Mouse (Mus musculus) embryo, embryonic 11.5 days (tissue): ENCODE data around the gene Sptlc3.

ENCODE experiments used
- DNase-seq: peaks from one replicate; pipeline ENCODE4 v3.0.0-alpha.2; 2012; ENCODE audit warnings: low read depth, low spot score

Gene Sptlc3

DNA sequence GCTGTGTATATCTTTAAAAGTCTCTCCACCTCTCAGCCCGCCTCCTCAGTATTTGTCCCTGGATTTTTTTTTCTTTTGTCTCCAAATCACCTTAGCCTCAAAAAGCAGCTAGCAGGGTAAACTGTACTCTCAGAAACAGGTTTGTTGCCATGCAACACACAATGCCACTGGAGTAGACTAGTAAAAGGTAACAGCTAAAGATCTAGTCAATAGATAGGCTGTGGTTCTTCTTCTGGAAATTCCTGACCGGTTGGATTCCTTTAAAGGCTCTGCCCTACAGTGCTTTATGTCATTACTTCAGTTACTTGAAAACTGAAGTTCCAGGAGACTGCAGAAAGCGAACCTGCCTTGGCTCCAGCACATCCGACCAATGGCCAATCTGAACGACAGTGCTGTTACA, at the start of gene Sptlc3:
Gene Sptlc3, plus strand, starts transcription at position 78 of the 400 bp plus-strand sequence.
- DNase-seq: no peak

DNA sequence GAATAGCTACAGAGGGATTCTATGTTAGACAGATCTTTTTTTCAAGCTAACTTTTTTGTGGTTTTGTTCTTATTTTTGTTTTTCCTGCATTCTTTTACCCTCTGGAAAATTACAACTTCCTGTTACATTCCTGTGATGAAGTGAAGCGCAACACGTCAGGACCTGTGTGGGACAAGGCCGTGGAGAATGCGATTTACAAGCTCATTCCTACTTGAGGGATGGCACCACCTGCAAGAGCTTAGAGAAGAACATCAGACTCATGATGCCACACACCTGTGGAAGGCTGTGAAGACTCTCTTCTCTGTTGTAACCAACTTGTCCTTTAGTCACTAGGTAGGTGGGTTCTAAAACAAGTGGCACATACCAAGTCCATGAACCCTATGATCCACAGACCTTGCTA, 26.0 kb upstream of the Sptlc3 start:
- peak; percentile 0 for DNase-seq

DNA sequence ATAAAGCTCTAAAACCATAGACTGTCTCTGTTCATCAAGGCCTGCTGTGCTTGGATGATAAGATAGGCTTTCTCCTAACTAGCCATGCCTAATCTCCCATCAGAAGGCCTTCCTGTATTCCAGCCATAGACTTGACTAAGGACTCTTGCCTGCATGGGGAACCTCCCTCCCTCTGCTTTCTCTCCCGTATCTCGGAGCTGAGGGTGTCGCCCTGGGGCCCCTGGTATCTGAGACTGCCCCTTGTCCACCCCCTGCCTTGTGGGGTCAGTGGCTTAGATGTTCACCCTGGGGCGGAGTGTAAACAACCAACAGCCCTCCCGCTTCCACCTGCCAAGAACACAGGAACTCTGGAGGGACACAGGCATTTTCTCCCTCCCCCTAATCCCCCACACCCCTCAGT, 5.0 kb upstream of the Sptlc3 start:
- no peak for DNase-seq

DNA sequence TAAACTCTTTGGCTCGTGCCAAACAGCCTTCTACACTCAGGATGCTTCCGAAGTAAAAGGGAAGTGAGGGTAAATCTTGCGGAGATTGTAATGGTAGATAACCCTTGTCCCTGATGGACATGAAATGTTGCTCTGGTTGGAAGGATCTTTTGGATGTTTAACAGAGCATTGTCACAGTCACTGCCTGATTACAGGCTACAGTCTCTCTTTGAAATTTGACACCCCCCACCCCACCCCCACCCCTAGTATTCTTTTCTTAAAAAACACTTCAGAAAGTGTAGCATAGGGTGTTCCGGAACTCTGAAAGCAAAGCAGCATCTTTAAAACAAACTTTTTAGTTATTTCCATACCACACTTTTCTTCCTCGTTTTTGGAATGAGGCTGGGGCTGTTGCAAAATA, 916 bp downstream of the Sptlc3 start:
- DNase-seq: no peak

DNA sequence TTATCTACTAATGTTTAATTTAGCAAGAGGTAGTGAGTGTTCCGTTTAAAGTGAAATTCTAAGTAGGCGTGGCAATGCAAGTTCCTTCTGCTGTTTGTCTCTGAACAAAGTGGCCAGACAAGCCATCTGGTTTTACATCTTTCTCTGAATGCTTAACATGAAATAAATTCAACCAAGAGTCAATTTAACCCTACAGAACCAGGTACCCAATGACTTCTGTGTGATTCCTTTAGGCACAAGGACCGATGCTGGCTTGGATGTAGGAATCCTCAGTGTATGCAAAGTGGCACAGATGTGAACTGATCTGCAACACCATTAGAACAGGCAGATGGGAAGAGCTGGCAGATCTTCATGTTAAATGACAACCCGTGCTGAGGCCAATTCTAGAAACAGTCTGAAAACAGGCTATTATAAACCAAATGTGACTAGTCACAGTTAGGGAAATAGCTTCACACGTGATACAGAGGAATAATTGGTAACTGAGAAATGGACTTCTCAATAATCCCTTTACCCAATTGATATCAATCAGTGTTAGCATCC, 68.3 kb downstream of the Sptlc3 start:
- no peak for DNase-seq

DNA sequence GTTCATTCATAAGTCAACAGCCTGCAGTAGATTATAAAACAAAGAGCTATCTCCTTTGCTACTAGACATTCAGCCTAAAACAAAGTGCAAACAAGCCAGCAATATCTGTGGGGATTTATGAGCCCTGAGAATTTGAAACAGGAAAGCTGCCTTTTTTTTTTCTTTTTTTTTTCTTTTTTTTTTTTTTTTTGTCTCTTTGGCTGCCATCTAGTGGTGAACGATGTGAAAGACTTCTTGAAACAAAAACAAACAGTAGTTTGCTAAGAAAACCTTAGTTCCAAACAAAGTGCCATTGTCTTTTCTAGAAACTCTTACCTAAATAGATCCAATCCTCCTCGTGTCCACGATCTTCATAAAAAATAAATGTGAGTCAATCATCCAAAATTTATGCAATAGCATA, 85.6 kb downstream of the Sptlc3 start:
- DNase-seq: no peak

DNA sequence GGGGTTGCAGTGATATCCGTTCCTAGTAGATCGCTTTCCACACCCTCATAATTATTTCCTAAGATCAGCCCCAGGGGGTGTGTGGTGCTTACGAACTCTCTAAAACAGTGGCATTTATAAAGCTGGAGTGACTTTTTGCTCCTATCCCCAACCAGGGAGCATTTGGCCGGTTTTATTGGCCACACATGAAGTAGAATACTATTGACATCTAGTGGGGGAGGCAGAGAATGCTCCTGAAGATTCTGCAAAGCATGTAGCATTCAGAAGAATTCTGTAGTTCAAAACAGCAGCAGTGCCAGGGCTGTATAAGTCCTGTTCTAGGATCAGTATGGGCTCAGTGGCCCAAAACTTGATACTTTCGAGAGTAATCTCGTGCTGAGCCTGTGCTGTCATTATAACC, 89.1 kb downstream of the Sptlc3 start:
- DNase-seq: no peak

DNA sequence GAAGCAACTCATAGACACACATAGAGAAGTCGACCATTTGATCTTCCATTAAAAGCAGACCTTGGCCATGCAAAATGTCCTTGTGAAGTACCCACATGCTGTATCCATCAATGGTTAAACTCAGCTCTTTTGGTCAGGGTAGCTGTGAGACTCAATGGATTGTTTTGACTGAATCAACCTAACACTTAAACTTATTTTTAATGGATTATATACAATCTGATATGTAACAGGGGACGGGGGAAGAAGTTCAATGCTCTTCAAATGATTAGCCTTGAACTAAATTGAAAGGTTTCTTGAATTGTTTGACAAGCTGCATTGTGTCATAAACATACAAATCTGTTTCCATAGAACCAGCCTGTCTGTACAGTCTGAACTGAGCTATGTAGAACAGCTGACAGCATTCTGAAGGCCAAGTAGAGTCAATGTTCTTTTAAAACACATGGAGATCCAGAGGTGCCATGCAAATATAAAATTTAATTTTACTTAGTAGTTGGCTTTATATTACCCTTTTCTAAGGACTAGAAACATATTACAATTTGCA, 94.0 kb downstream of the Sptlc3 start:
- DNase-seq: no peak

DNA sequence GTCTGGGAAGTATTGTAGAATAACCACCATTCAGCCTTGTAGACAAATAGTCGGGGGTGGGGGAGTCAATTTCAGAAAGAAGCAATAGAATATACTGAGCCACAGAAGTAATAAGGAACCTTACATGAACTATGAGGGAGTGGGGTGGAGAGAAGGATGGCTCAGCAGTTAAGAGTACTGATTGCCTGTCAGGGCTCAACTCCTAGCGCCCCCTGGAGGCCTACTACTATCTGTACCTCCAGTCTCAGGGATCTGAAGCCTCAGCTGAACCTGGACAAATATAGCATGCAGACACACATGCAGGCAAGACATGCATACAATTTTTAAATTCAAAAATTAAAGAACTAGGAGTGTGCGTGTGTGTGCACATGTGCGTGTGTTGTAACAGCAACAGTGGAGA, 96.2 kb downstream of the Sptlc3 start:
- no peak for DNase-seq

DNA sequence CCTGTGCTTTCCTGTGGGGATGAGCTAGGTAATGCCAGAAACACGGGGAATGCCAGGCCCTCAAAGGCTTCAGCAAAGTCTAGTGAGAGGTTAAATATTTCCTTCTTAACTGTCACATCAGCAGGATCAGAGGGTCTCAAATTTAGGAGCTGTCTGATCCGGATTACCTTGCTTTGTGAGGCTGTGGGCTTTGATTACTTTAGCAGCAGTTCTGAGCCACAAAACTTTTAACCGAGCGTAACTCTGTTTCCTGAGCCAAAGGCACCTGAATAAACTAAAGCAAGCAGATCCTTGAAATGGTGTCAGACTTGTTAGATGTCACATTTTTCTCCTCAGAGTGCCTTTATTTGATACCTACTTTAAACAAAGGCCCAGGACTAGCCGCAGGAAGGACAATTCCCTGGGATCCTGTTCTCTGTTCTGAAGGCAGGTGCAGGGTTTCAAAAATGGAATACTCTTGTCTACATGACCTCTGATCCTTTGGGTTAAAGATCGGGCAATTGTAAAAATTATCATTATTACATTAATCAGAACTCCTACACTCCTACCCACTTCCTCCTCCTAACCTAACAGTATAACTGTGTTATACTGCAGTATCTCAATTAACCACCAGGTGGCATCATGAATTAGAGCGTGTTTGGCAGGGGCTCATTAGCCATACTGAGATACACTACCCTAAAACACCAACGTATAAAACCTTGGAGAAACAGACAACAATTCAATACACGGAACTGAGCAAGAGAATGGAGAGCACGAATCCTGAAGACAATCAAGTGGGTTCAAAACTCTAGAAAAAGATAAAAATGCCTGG, 97.4 kb downstream of the Sptlc3 start:
- no peak for DNase-seq

DNA sequence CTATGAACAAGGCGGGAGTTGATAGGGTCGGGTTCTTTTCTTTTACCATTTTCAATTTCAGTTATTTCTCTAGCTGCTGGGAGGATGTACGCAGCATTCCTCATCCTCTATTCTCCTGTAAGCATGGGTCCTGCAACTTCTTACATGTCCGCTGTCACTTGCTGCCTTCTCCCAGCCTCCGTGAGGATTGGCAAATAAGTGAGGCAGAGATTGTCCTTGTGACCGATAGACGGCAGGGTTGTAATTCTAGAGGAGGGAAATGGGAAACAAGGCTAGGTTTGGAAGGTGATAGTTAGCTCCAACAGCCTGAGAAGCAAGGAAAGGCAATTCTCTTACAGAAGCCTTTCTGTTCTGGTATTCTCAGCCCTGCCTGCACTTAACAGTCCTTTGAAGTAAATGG, 98.4 kb downstream of the Sptlc3 start:
- no peak for DNase-seq

DNA sequence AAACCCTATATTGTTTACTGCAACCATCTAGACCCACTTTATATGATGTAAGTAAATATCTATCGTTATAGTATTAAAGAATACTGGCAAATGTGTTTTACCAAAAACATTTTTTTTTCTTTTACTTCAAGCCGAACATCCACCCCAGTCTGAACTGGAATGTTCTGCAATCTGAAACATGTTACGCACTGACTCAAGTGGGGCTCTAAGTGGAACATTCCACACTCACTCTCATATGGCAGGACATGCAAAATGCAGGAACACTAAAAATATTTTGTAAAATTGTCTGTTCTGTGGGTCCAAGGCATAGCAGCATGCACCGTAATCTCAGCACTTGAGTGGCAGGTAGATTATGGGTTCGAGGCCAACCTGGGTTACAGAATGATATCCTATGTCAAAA, 103.5 kb downstream of the Sptlc3 start:
- DNase-seq: no peak

DNA sequence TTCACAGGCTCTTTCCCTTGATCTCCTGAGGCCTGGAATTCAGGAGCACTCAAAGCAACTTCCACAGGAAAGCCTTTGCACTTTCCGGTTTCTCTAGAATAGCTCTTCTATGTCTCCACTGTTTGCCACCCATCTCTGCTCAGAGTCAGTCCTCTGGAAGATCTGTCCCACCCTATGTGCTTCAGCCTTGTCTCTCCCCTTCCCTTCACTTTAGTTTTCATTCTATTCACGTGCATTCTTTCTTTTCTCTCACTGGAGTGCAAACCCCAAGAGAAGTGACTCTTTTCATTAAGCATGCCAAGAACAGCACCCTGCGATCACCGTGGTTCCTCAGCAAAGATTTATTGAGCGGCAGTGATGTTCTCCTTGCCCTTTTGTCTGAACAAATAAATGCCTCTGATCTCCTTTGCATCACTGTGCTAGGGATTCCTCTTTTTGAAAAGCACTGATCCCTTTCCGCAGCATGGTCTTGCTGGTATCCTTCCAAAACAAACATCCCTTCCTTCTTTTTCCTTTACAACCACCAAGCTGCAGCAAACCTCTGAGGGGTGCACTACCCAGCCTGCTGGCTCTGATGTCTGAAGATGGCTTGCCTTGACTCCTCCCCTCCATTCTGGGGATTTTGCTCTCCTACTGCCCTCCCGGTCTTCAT, 108.0 kb downstream of the Sptlc3 start:
- DNase-seq: no peak

DNA sequence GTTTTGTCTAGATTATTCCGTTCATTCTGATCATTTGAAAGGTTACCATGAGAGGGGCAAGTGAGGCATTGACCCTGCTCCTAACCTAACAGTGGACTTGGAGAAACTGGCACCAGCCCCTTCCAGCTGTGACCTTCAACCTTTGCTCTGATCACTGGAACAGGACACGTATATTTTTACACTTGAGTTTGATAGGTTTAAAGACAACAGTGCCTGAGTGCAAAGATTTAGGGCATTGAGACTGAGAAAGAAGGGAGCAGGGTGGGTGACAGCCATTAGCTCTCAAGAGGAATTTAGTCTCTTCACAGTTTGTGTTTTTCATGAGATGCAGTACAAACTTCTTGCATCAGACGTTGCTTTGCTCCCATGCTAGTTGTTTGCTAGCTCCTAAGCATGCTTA, 114.5 kb downstream of the Sptlc3 start:
- DNase-seq: no peak

DNA sequence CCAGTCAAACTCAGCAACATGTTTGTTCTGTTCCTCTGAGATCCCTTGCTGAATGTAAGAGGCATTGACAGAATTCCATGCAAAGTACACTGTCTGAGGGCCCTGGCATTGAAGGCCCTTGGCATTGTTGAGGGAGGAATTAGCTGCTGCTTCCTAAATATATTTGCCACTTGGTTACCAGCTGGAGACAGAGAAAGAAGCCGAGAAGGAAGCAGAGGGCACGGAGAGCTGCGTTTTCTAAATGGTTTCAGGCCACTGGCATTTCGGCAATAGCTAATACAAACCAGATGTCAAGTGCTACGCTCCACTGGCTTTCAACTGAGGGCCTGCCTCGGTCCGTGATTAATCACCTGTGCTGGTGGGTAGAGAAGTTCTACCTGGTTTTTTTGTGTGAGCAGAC, 115.1 kb downstream of the Sptlc3 start:
- DNase-seq: peak; percentile 61

DNA sequence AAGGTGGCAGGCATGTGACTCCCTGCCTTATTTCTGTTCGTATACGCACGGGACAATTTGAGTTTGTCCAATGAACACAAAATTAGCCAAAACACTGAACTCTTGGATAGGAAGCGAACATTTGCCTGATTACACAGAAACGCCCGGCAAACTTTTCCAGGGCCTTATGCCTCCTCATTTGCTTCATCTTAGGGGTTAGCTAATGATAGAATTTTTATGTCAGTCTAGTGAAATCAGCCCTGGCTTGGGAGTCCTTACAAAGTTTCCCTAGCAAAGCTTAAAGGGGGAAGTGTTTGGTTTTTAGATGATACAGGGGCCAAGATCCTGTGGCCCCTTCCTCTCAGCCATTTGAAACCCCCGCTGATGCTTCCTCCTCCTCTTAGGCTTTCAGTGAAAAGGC, 115.5 kb downstream of the Sptlc3 start:
- DNase-seq: no peak

DNA sequence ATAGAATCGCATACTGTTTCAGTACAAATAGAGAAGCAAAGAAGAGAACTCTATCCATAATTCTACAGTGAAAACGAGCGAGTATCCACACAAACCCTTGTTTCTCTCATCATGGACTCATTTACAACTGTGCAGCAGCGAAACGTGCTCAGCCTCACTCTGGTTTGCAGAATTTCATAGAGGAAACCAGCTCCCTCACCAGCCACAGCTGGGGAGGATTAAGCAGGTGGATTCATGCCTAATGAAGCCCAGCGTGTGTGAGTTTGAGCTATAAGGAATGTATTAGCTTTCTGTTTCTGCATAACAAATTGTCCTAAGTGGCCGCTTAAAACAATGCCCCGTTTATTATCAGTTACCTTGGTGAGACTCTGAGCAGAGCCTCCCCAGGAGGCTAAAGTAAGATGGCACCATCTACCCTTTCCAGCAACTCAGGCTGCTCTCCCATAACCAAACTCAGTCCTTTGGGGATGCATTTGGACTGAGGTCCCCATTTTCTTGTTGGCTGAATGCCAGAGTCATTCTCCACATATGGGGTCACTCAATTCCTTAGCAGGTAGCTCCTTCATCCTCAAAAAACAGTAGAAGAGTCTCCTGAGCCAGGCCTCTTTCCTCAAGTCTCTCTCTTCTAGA, 116.1 kb downstream of the Sptlc3 start:
- no peak for DNase-seq

DNA sequence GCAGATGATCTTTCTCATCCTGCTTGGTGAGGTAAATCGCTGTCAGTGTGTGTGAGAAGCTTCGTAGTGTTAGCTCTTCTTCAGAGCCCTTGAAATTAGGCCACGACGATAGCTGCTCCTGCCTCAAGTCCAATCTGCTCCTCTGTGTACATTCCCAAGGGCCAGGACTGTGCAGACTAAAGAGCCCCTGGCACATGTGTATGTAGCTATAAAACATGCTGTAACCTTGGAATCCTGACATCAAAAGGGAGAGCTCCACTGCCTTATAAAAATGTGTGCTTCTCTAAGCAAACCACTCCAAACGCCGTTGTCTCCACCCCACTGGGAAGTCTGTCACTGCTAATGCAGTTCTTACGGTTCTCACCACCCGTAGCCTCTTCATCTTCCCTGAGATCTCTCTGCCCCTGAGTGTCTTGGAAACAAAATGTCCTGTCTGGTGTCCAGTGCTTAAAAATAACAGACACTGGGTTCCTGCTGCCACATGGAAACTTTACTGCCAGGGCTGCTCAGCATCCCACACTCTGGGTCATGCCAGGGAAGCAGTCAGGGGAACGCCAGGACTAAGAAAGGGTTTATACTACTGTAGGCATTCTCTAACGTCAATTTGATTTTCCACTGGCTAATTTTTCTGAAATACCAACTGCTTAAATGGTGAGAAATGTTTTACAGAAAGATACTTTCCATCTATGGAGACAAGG, 118.8 kb downstream of the Sptlc3 start:
- DNase-seq: no peak

DNA sequence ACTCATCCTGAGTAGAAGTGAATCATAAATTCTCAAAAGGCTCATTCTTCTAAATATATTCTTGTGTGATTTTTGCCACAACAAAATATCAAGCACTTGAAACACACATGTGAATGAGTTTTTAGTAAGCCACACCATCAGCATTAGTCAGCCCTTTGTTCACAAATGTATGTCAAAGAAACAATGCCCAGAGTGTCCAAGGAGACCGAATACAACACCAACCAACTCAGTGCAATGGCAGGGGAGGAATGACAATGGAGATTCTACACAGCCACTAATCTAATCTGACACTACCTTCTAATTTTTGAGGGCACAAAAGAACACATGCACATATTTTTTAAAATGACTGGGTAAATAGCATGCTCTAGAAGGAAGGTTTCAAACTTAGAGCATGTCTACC, 132.8 kb downstream of the Sptlc3 start:
- no peak for DNase-seq

DNA sequence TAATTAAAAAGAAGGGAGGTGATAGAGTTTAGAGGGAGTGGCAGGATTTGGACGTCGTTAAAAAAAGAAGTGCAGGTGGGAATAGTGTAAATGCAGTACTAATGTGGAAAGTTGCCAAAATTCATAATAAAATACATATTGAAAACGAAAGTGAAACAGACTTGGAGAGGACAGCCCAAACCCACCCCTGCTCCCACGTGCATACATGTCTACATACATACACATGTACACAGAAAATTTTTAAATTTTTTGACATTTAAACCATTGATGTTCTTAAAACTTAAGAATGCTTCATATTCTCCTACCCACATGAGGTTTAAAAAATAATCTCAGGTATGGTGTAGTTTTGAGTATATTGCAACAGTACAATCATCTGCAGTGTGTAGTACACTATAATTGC, 135.0 kb downstream of the Sptlc3 start:
- DNase-seq: no peak

DNA sequence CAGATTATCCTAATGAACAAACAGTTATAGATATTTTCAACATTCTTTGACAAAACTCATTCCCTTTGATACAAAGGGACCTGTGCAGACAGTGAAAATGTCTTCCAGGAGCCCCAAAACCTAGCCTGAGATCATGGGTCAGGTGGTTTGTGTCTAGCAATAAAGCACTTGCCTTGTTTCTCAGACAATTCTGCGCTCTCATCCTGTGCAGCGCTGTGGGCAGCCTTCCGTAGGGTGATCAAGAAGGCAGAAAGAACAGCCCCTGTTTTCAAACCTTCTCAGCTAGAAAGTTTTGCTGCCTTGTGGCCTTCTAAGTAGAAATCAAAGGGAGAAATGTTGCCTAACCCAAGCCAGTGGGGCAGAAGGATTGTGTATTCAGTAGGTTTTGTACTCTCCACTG, 135.9 kb downstream of the Sptlc3 start:
- DNase-seq: no peak

DNA sequence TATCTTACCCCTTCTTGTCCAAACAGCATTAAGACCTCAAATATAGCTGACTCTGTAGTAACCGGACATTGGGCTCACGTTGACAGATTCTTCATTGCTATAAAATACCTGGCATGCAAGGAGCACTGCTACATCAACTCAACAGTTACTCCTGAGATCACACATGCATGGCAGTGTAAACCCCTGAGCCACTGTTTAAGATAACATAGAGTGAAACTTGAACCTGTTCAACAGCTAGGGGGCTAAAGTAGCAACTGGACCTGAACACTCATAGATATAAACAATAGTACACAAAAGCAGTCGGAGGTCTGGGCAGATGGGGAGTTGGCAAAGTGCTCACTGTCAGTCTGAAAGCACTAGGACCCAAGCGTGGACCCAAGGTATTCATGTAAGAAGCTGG, 140.8 kb downstream of the Sptlc3 start:
- DNase-seq: no peak
